Mouse (Mus musculus): Measurements from ENCODE around the gene Banf1. TPM values are rescaled to one million over a fixed set of nuclear protein-coding genes. Genes with fewer than 3 reads are reported as not detected.
A peak's percentile ranks its signal among the peaks of the same experiment; 100 is the strongest.
"Not testable (repeated sequence)": the region's sequence is repeated elsewhere in the genome, so short reads cannot be mapped to it uniquely, and the experiment has no call there.

The Banf1 gene
- total RNA-seq, 1 experiment from 2014 or later, result 29.1 TPM

GRCm38 (mm10) chr19:5384715-5385114 is 17.7 kb upstream of the Banf1 start:
- no peak for ATAC-seq (replicated peaks; ENCODE audit: insufficient number of reproducible peaks, low FRiP score, low TSS enrichment, poor library complexity, severe bottlenecking)

- ATAC-seq (replicated peaks; ENCODE audit: insufficient number of reproducible peaks, low FRiP score, low TSS enrichment, poor library complexity, severe bottlenecking), result no peak
Observed at GRCm38 (mm10) chr19:5383326-5383725, 16.4 kb upstream of the Banf1 start.

GRCm38 (mm10) chr19:5377446-5377845 is 10.5 kb upstream of the Banf1 start:
- ATAC-seq (replicated peaks; ENCODE audit: insufficient number of reproducible peaks, low FRiP score, low TSS enrichment, poor library complexity, severe bottlenecking), result no peak

- ATAC-seq (replicated peaks; ENCODE audit: insufficient number of reproducible peaks, low FRiP score, low TSS enrichment, poor library complexity, severe bottlenecking), result no peak
Observed at GRCm38 (mm10) chr19:5374748-5375147, 7.8 kb upstream of the Banf1 start.

- ATAC-seq (replicated peaks; ENCODE audit: insufficient number of reproducible peaks, low FRiP score, low TSS enrichment, poor library complexity, severe bottlenecking), result no peak
Observed at GRCm38 (mm10) chr19:5374177-5374576, 7.2 kb upstream of the Banf1 start.

- ATAC-seq (replicated peaks; ENCODE audit: insufficient number of reproducible peaks, low FRiP score, low TSS enrichment, poor library complexity, severe bottlenecking), result no peak
Observed at GRCm38 (mm10) chr19:5372724-5373123, 5.8 kb upstream of the Banf1 start.

- ATAC-seq (replicated peaks; ENCODE audit: insufficient number of reproducible peaks, low FRiP score, low TSS enrichment, poor library complexity, severe bottlenecking), result no peak
Observed at GRCm38 (mm10) chr19:5370932-5371331, 4.0 kb upstream of the Banf1 start.

GRCm38 (mm10) chr19:5367455-5367854 is 487 bp upstream of the Banf1 start:
- ATAC-seq (replicated peaks; ENCODE audit: insufficient number of reproducible peaks, low FRiP score, low TSS enrichment, poor library complexity, severe bottlenecking), result no peak

GRCm38 (mm10) chr19:5366175-5367052 is 554 bp downstream of the Banf1 start, which contains the start of gene Eif1ad:
Eif1ad (plus strand) TSS chr19:5366741.
- peak; percentile 78 for ATAC-seq (replicated peaks; ENCODE audit: insufficient number of reproducible peaks, low FRiP score, low TSS enrichment, poor library complexity, severe bottlenecking)

- ATAC-seq (replicated peaks; ENCODE audit: insufficient number of reproducible peaks, low FRiP score, low TSS enrichment, poor library complexity, severe bottlenecking), result no peak
Observed at GRCm38 (mm10) chr19:5365751-5366150, 1.2 kb downstream of the Banf1 start.

- no peak for ATAC-seq (replicated peaks; ENCODE audit: insufficient number of reproducible peaks, low FRiP score, low TSS enrichment, poor library complexity, severe bottlenecking)
Observed at GRCm38 (mm10) chr19:5364124-5364523, 2.8 kb downstream of the Banf1 start.

- ATAC-seq (replicated peaks; ENCODE audit: insufficient number of reproducible peaks, low FRiP score, low TSS enrichment, poor library complexity, severe bottlenecking), result no peak
Observed at GRCm38 (mm10) chr19:5362186-5362585, 4.8 kb downstream of the Banf1 start.

GRCm38 (mm10) chr19:5356080-5356479 is 10.9 kb downstream of the Banf1 start:
- no peak for ATAC-seq (replicated peaks; ENCODE audit: insufficient number of reproducible peaks, low FRiP score, low TSS enrichment, poor library complexity, severe bottlenecking)

- no peak for ATAC-seq (replicated peaks; ENCODE audit: insufficient number of reproducible peaks, low FRiP score, low TSS enrichment, poor library complexity, severe bottlenecking)
Observed at GRCm38 (mm10) chr19:5353609-5354008, 13.4 kb downstream of the Banf1 start.

GRCm38 (mm10) chr19:5349502-5349873 is 17.5 kb downstream of the Banf1 start, which contains the start of gene Cst6:
Cst6 (minus strand) TSS chr19:5349574.
- not testable (repeated sequence) for ATAC-seq (replicated peaks; ENCODE audit: insufficient number of reproducible peaks, low FRiP score, low TSS enrichment, poor library complexity, severe bottlenecking)

GRCm38 (mm10) chr19:5348526-5349501 is 18.2 kb downstream of the Banf1 start:
- 0 out of 2 replicates have a peak, but pooled peaks have one; percentile 41 for ATAC-seq (replicated peaks; ENCODE audit: insufficient number of reproducible peaks, low FRiP score, low TSS enrichment, poor library complexity, severe bottlenecking)

- ATAC-seq (replicated peaks; ENCODE audit: insufficient number of reproducible peaks, low FRiP score, low TSS enrichment, poor library complexity, severe bottlenecking), result no peak
Observed at GRCm38 (mm10) chr19:5348064-5348463, 18.9 kb downstream of the Banf1 start.

GRCm38 (mm10) chr19:5345297-5346131 is 21.5 kb downstream of the Banf1 start:
- ATAC-seq (replicated peaks; ENCODE audit: insufficient number of reproducible peaks, low FRiP score, low TSS enrichment, poor library complexity, severe bottlenecking), result no peak

Measured in monocyte, adult 5-6 weeks (primary cell).